Mouse (Mus musculus): Measurements from ENCODE around the gene Adamts16. TPM values are rescaled to one million over a fixed set of nuclear protein-coding genes. Genes with fewer than 3 reads are reported as not detected.
"Not testable (repeated sequence)": the region's sequence is repeated elsewhere in the genome, so short reads cannot be mapped to it uniquely, and the experiment has no call there.

Gene Adamts16
- polyA plus RNA-seq, 1 experiment from 2014 or later: 0.20 TPM

DNA sequence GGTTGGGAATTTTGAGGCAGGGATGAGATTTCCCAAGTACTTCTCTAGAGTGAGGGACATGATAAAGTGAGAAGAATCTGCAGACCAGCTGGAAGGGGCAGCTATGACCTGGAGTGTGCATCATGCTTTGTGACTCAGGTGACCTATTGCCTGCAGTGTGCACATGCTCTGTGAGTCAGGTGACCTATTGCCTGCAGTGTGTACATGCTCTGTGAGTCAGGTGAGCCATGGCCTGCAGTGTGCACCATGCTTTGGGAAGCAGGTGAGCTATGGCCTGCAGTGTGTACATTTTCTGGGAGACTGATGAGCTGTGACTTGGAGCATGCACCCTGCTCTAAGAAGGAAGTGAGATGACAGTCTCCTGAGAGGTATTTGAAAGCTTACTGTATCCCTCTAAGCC, 33.1 kb upstream of the Adamts16 start:
- peak; percentile 49; the same call in 1 of the 2 replicates for ATAC-seq (ENCODE audit: low read depth)
- H3K27ac ChIP-seq (ENCODE audit: low read length): no peak overlapping the region
- H3K9me3 ChIP-seq (replicated peaks; ENCODE audit: control insufficient read depth, low read length): no peaks in the 10 kb centered on the region
- H3K4me3 ChIP-seq (ENCODE audit: low read depth, low read length): no peak overlapping the region
- H3K27me3 ChIP-seq (ENCODE audit: control insufficient read depth, insufficient read depth, low read depth, low read length): no peaks in the 10 kb centered on the region
- H3K4me2 ChIP-seq (ENCODE audit: low read depth, low read length): no peak overlapping the region
- H3K9ac ChIP-seq (ENCODE audit: low read depth, low read length): no peak overlapping the region
- no peaks in the 10 kb centered on the region for H3K36me3 ChIP-seq (ENCODE audit: control insufficient read depth, insufficient read depth)
- no peaks in the 10 kb centered on the region; the same call in 1 of the 2 replicates for H3K4me1 ChIP-seq (ENCODE audit: control insufficient read depth, low read depth, low read length)

DNA sequence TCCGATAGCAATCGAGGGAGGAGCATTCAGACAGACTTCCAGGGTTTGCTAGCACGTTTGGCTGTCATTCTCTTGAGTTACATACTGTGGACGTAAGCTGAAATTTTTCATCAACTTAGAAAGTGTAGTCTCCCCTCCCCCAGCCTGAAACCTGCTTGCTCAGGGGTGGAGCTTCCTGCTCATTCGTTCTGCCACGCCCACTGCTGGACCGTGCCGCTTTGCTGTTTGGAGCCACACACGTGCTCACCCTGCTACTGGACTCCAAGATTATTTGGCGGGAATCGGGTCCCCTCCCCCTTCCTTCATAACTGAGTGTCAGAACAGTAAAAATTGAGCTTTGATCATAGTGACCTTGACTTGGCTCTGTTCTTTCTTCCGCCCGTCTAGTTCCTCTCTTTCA, 32.2 kb upstream of the Adamts16 start:
- H3K4me1 ChIP-seq (ENCODE audit: control insufficient read depth, low read depth, low read length); H3K4me3 ChIP-seq (ENCODE audit: low read depth, low read length); H3K27ac ChIP-seq (ENCODE audit: low read length); H3K4me2 ChIP-seq (ENCODE audit: low read depth, low read length); H3K27me3 ChIP-seq (ENCODE audit: control insufficient read depth, insufficient read depth, low read depth, low read length); H3K9me3 ChIP-seq (replicated peaks; ENCODE audit: control insufficient read depth, low read length); ATAC-seq (ENCODE audit: low read depth); H3K9ac ChIP-seq (ENCODE audit: low read depth, low read length); H3K36me3 ChIP-seq (ENCODE audit: control insufficient read depth, insufficient read depth): not testable (repeated sequence)
- 56% methylated on average over 13 of the region's 13 CpGs for WGBS (ENCODE audit: insufficient replicate concordance)

DNA sequence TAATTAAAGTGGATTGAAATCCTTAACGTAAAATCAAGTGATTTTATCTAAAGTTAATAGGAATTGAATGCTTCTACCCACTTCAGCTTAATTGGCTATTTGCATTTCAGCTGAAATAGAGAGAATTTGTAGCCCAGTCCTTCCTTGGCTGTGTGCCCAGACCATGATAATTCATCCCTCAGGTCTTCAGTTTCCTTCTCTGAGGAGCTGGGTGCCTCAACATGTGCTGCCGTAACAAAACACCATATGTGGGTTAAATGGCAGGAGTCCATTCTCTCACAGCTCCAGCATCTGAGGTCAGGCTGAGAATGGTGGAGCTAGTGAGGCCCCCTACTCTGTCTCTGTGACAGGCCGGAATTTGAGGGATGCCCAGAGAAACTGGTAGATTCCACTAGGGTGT, 29.4 kb upstream of the Adamts16 start:
- ATAC-seq (ENCODE audit: low read depth): no peak
- Histone ChIP-seq H3K9me3 (replicated peaks; ENCODE audit: control insufficient read depth, low read length) (no peaks in the 10 kb centered on the region), H3K4me1 (ENCODE audit: control insufficient read depth, low read depth, low read length) (no peaks in the 10 kb centered on the region), H3K36me3 (ENCODE audit: control insufficient read depth, insufficient read depth) (no peaks in the 10 kb centered on the region), H3K27ac (ENCODE audit: low read length) (no peak overlapping the region), H3K9ac (ENCODE audit: low read depth, low read length) (no peak overlapping the region), H3K27me3 (ENCODE audit: control insufficient read depth, insufficient read depth, low read depth, low read length) (no peaks in the 10 kb centered on the region), H3K4me2 (ENCODE audit: low read depth, low read length) (no peak overlapping the region), H3K4me3 (ENCODE audit: low read depth, low read length) (no peak overlapping the region)
- WGBS (ENCODE audit: insufficient replicate concordance): 60% methylated on average over 3 of the region's 3 CpGs

DNA sequence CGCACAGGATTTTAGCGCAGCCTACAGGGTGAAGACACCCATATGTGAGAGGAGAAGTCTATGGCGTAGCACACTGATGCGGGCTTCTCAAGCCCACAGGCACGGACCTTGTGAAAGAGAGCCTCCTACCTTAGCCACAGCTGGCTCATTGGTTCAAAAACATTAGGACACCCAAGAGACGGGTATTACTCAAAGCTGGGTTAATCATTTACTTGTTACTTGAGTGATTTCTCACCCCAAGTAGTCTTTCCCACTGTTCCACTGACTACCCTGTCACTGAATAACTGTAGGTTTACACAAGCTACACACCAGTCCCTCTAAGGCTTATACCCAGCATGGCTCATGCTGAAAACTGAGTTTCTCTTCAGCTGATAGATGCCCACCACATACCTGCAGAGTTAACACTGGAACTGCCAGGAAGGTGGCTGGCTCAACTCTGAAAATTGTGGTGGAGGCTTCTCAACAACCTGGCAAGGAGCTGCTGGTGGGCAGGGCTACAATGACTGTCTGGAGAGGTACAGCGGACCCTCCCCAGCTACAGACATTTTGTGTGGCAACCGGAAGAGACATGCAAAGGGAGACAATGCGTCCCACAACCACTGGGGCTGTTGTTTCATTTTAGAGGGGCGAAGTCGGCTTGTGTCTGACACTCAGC, 25.5 kb upstream of the Adamts16 start:
- Histone ChIP-seq H3K4me2 (ENCODE audit: low read depth, low read length) (no peak overlapping the region), H3K9me3 (replicated peaks; ENCODE audit: control insufficient read depth, low read length) (no peaks in the 10 kb centered on the region), H3K27me3 (ENCODE audit: control insufficient read depth, insufficient read depth, low read depth, low read length) (no peaks in the 10 kb centered on the region), H3K27ac (ENCODE audit: low read length) (peak overlapping the region; percentile 36), H3K9ac (ENCODE audit: low read depth, low read length) (no peak overlapping the region), H3K4me3 (ENCODE audit: low read depth, low read length) (no peak overlapping the region), H3K4me1 (ENCODE audit: control insufficient read depth, low read depth, low read length) (no peaks in the 10 kb centered on the region), H3K36me3 (ENCODE audit: control insufficient read depth, insufficient read depth) (no peaks in the 10 kb centered on the region)
- 68% methylated on average over 11 of the region's 11 CpGs for WGBS (ENCODE audit: insufficient replicate concordance)
- peak; percentile 95 for ATAC-seq (ENCODE audit: low read depth)

DNA sequence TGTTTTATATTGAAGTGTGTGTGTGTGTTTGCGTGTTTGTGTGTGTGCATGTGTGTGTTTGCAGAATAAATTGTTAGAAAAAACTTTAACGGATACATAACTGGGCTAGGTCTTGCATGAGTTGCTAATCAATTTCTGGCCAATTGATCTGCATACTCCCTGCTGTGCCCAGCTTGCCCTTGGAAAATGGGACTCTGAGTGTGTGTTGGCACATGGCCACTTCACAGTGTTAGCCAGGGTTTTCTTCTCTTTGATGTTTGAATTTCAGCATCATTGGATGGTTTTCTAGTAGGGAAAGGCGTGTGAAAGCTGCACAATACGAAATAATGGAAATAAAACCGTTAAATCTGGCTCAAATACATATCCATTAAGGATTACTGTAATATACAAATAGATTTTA, 24.3 kb upstream of the Adamts16 start:
- no peak overlapping the region for H3K4me3 ChIP-seq (ENCODE audit: low read depth, low read length)
- no peaks in the 10 kb centered on the region for H3K27me3 ChIP-seq (ENCODE audit: control insufficient read depth, insufficient read depth, low read depth, low read length)
- no peak overlapping the region for H3K4me2 ChIP-seq (ENCODE audit: low read depth, low read length)
- no peaks in the 10 kb centered on the region for H3K4me1 ChIP-seq (ENCODE audit: control insufficient read depth, low read depth, low read length)
- no peaks in the 10 kb centered on the region for H3K9me3 ChIP-seq (replicated peaks; ENCODE audit: control insufficient read depth, low read length)
- H3K27ac ChIP-seq (ENCODE audit: low read length): no peak overlapping the region
- no peaks in the 10 kb centered on the region for H3K36me3 ChIP-seq (ENCODE audit: control insufficient read depth, insufficient read depth)
- WGBS (ENCODE audit: insufficient replicate concordance): 61% methylated on average over 5 of the region's 5 CpGs
- H3K9ac ChIP-seq (ENCODE audit: low read depth, low read length): no peak overlapping the region
- ATAC-seq (ENCODE audit: low read depth): no peak

DNA sequence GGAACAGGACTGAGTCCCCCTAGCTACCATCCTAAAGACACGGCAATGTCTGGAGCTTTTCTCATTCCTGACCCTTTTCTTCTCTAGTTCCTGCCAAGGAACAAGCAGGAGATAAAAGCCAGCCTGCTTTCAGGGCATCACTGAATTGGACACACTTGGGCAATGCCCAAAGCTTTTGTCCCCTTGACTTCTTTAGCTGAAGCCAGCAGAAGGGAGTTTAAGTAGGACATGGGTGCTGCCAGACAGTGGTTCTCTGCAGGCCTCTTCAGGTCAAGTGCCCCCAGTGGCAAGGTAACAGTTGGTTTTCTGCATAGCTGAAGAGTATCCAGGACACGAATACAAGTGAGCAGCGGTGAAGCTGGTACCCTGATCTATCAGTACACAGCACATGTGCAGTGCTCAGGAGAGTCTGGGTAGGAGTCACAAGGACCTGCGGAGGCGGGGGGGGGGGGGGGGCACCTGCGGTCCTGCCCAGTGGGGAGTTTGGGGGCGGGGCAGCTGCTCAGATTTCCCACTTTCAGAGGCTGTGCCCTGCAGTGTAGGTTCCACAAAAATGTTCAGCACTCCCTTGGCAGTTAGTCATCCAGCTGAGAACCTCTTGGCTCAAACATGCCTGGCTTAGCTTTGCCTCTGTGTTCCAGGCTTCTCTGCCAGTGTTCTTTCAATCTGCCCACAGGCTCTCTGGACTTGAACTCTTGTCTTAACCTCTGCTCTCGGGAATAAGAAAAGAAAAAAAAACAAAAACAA, 20.7 kb upstream of the Adamts16 start:
- H3K4me2 ChIP-seq (ENCODE audit: low read depth, low read length): no peak overlapping the region
- WGBS (ENCODE audit: insufficient replicate concordance): 57% methylated on average over 6 of the region's 8 CpGs
- no peaks in the 10 kb centered on the region for H3K9me3 ChIP-seq (replicated peaks; ENCODE audit: control insufficient read depth, low read length)
- H3K36me3 ChIP-seq (ENCODE audit: control insufficient read depth, insufficient read depth): no peaks in the 10 kb centered on the region
- ATAC-seq (ENCODE audit: low read depth): no peak
- no peak overlapping the region for H3K4me3 ChIP-seq (ENCODE audit: low read depth, low read length)
- no peak overlapping the region for H3K9ac ChIP-seq (ENCODE audit: low read depth, low read length)
- no peak overlapping the region for H3K27ac ChIP-seq (ENCODE audit: low read length)
- no peaks in the 10 kb centered on the region for H3K27me3 ChIP-seq (ENCODE audit: control insufficient read depth, insufficient read depth, low read depth, low read length)
- H3K4me1 ChIP-seq (ENCODE audit: control insufficient read depth, low read depth, low read length): no peaks in the 10 kb centered on the region

DNA sequence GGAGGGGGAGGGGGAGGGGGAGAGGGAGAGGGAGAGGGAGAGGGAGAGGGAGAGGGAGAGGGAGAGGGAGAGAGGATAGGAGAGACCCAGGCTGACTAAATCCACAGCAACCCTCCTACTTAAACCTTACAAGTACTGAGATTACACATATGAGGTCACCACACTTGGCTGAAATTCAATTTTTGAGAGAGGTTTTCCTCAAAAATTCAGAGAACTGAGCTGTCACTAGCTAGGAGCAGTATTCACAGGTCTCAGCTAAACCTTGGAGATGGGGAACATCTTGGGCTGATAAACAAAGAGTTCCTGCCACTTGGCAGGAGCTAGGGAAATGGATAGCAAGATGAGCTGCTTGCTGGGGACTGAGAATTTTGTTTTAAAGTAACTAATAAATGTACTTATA, 12.0 kb upstream of the Adamts16 start:
- no peaks in the 10 kb centered on the region for H3K9me3 ChIP-seq (replicated peaks; ENCODE audit: control insufficient read depth, low read length)
- no peaks in the 10 kb centered on the region for H3K4me1 ChIP-seq (ENCODE audit: control insufficient read depth, low read depth, low read length)
- H3K36me3 ChIP-seq (ENCODE audit: control insufficient read depth, insufficient read depth): no peaks in the 10 kb centered on the region
- no peak overlapping the region for H3K27ac ChIP-seq (ENCODE audit: low read length)
- H3K4me2 ChIP-seq (ENCODE audit: low read depth, low read length): no peak overlapping the region
- no peak overlapping the region for H3K9ac ChIP-seq (ENCODE audit: low read depth, low read length)
- no peak for ATAC-seq (ENCODE audit: low read depth)
- no peaks in the 10 kb centered on the region for H3K27me3 ChIP-seq (ENCODE audit: control insufficient read depth, insufficient read depth, low read depth, low read length)
- H3K4me3 ChIP-seq (ENCODE audit: low read depth, low read length): no peak overlapping the region

DNA sequence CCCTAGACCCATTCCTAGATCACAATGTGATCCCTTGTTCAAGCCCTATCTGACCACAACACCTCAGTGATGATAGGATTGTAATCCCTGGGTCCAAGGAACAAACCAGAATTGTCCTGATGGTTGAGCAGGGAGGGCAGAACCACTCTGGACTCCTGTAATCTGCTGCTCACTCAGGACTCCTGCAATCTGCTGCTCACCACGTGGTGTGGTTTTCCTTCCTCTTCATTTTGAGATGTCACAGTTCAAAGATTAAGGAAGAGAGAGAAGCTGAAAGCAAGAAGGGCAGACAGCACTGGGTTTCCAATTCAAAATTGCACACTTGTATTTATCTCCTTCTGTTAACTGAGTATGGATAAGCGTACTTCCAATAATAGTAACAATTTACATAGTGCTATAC, 5.3 kb upstream of the Adamts16 start:
- H3K9ac ChIP-seq (ENCODE audit: low read depth, low read length): no peak overlapping the region
- no peak for ATAC-seq (ENCODE audit: low read depth)
- H3K27ac ChIP-seq (ENCODE audit: low read length): no peak overlapping the region
- no peak overlapping the region for H3K4me2 ChIP-seq (ENCODE audit: low read depth, low read length)
- WGBS (ENCODE audit: insufficient replicate concordance): 32% methylated on average over 2 of the region's 2 CpGs
- H3K4me3 ChIP-seq (ENCODE audit: low read depth, low read length): no peak overlapping the region
- H3K9me3 ChIP-seq (replicated peaks; ENCODE audit: control insufficient read depth, low read length): no peaks in the 10 kb centered on the region
- no peaks in the 10 kb centered on the region for H3K4me1 ChIP-seq (ENCODE audit: control insufficient read depth, low read depth, low read length)
- H3K36me3 ChIP-seq (ENCODE audit: control insufficient read depth, insufficient read depth): no peaks in the 10 kb centered on the region
- peaks cover 4% of the 10 kb centered on the region for H3K27me3 ChIP-seq (ENCODE audit: control insufficient read depth, insufficient read depth, low read depth, low read length)

DNA sequence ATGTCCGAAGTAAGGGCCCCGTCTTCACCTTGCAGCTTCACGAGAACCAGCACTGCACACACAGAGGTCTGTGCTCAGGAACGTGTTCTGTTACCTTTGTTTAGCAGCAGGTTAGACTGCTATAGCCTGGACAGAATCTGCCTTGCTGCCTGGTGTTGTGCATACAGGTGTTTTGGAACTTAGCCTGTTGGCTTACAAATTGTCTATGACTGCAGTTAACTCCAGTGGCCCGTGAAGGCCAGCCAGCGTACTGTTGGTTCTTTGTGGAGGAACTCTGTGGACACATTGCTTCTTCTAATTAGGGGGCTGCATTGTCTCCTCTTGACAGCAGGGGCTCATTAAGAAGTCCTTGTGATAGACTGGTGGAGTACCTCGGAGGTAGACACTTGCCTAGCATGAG, 3.9 kb upstream of the Adamts16 start:
- ATAC-seq (ENCODE audit: low read depth): no peak
- no peak overlapping the region for H3K4me2 ChIP-seq (ENCODE audit: low read depth, low read length)
- H3K9ac ChIP-seq (ENCODE audit: low read depth, low read length): no peak overlapping the region
- 66% methylated on average over 7 of the region's 7 CpGs for WGBS (ENCODE audit: insufficient replicate concordance)
- no peak overlapping the region for H3K27ac ChIP-seq (ENCODE audit: low read length)
- H3K9me3 ChIP-seq (replicated peaks; ENCODE audit: control insufficient read depth, low read length): no peaks in the 10 kb centered on the region
- H3K36me3 ChIP-seq (ENCODE audit: control insufficient read depth, insufficient read depth): no peaks in the 10 kb centered on the region
- H3K4me3 ChIP-seq (ENCODE audit: low read depth, low read length): no peak overlapping the region
- peaks cover 16% of the 10 kb centered on the region for H3K27me3 ChIP-seq (ENCODE audit: control insufficient read depth, insufficient read depth, low read depth, low read length)
- no peaks in the 10 kb centered on the region for H3K4me1 ChIP-seq (ENCODE audit: control insufficient read depth, low read depth, low read length)
